Mouse (Mus musculus) MEL (cell line): ENCODE results near the gene Ess2. TPM values are rescaled to one million over a fixed set of nuclear protein-coding genes. Genes with fewer than 3 reads are reported as not detected.

Experiments
- DNase-seq: peaks from one replicate; pipeline ENCODE4 v3.0.0; 2011; ENCODE audit warnings: low read depth, low spot score
- H3K27ac ChIP-seq: 2 replicates; pipeline ENCODE4 v1.5.1; 2012; ENCODE audit warnings: low read depth, mild to moderate bottlenecking, control low read depth, low read length, moderate library complexity; ENCODE audit not compliant: control insufficient read depth
- H3K27me3 ChIP-seq, 2 experiments: fragments of 150-350 bp in 1 of 2; sonication (generic) in 1 of 2; 2 replicates each; pipeline ENCODE4 v1.6.1; 2012; ENCODE audit warnings: low read length in 2 of 2, mild to moderate bottlenecking in 2 of 2, improper control_type of control experiment in 1 of 2, moderate library complexity in 1 of 2; ENCODE audit not compliant: insufficient read depth in 2 of 2, control insufficient read depth in 1 of 2
- H3K36me3 ChIP-seq, 2 experiments: 2 replicates each; pipeline ENCODE4 v1.6.1; 2012 to 2014; ENCODE audit warnings: low read length in 2 of 2, improper control_type of control experiment in 1 of 2, inconsistent platforms in 1 of 2, mild to moderate bottlenecking in 1 of 2; ENCODE audit not compliant: insufficient read depth in 2 of 2, control insufficient read depth in 1 of 2
- H3K4me1 ChIP-seq, 2 experiments: fragments of 150-350 bp in 1 of 2; sonication (generic) in 1 of 2; 2 replicates each; pipeline ENCODE4 v1.6.1; 2012; ENCODE audit warnings: low read length in 2 of 2, improper control_type of control experiment in 1 of 2, mild to moderate bottlenecking in 1 of 2; ENCODE audit not compliant: insufficient read depth in 2 of 2, control insufficient read depth in 1 of 2
- H3K4me3 ChIP-seq, 2 experiments: fragments of 150-350 bp in 1 of 2; sonication (generic) in 1 of 2; 2 replicates each; pipeline ENCODE4 v1.5.1; 2012; ENCODE audit warnings: low read depth in 2 of 2, low read length in 2 of 2, mild to moderate bottlenecking in 2 of 2, moderate library complexity in 2 of 2, control low read depth in 1 of 2, improper control_type of control experiment in 1 of 2; ENCODE audit not compliant: control insufficient read depth in 1 of 2, insufficient read depth in 1 of 2
- H3K79me2 ChIP-seq: 2 replicates; pipeline ENCODE4 v1.6.1; 2012; ENCODE audit warnings: mild to moderate bottlenecking, low read length, moderate library complexity; ENCODE audit not compliant: control insufficient read depth, poor library complexity, insufficient read depth
- H3K9ac ChIP-seq: 2 replicates; pipeline ENCODE4 v1.6.1; 2012; ENCODE audit warnings: low read depth, mild to moderate bottlenecking, control low read depth, low read length, moderate library complexity; ENCODE audit not compliant: control insufficient read depth, poor library complexity, severe bottlenecking
- H3K9me3 ChIP-seq: fragments of 150-350 bp; sonication (generic); replicated peaks from 2 replicates; pipeline ENCODE4 v1.6.1; 2012; ENCODE audit warnings: mild to moderate bottlenecking, low read length, improper control_type of control experiment, moderate library complexity; ENCODE audit not compliant: insufficient read depth
- CHD1 ChIP-seq: IDR thresholded peaks from 2 replicates; pipeline ENCODE4 v1.6.1; 2012; ENCODE audit warnings: low read depth, mild to moderate bottlenecking, inconsistent platforms, low read length, improper control_type of control experiment
- CHD2 ChIP-seq: IDR thresholded peaks from 2 replicates; pipeline ENCODE4 v1.6.1; 2011; ENCODE audit warnings: low read length, improper control_type of control experiment
- CTCF ChIP-seq, 3 experiments: IDR thresholded peaks in 2 of 3; conservative IDR thresholded peaks in 1 of 3; 2 replicates each; pipeline ENCODE4 v1.5.1; 2011 to 2012; ENCODE audit warnings: low read length in 3 of 3, low read depth in 2 of 3, mild to moderate bottlenecking in 2 of 3, improper control_type of control experiment in 1 of 3, inconsistent platforms in 1 of 3, mixed read lengths in 1 of 3, moderate library complexity in 1 of 3; ENCODE audit not compliant: control insufficient read depth in 1 of 3, insufficient read depth in 1 of 3, poor library complexity in 1 of 3, severe bottlenecking in 1 of 3
- ETS1 ChIP-seq: IDR thresholded peaks from 2 replicates; pipeline ENCODE4 v1.6.1; 2012; ENCODE audit warnings: low read depth, mild to moderate bottlenecking, inconsistent platforms, low read length, improper control_type of control experiment, moderate library complexity
- GABPA ChIP-seq: IDR thresholded peaks from 2 replicates; pipeline ENCODE4 v1.6.1; 2012; ENCODE audit warnings: low read depth, mild to moderate bottlenecking, inconsistent platforms, low read length, improper control_type of control experiment, moderate library complexity
- GATA1 ChIP-seq: IDR thresholded peaks from 2 replicates; pipeline ENCODE4 v1.6.1; 2011; ENCODE audit warnings: low read depth, low read length, improper control_type of control experiment
- MAFK ChIP-seq: IDR thresholded peaks from 2 replicates; pipeline ENCODE4 v1.6.1; 2011; ENCODE audit warnings: low read depth, mild to moderate bottlenecking, low read length, improper control_type of control experiment, borderline replicate concordance
- MAX ChIP-seq: IDR thresholded peaks from 2 replicates; pipeline ENCODE4 v1.6.1; 2011; ENCODE audit warnings: low read length, improper control_type of control experiment
- MEF2A ChIP-seq: IDR thresholded peaks from 2 replicates; pipeline ENCODE4 v1.6.1; 2014; ENCODE audit warnings: low read depth, mild to moderate bottlenecking, inconsistent platforms, low read length, improper control_type of control experiment; ENCODE audit not compliant: poor library complexity, insufficient replicate concordance, severe bottlenecking; ENCODE audit errors: extremely low read depth
- MXI1 ChIP-seq: IDR thresholded peaks from 2 replicates; pipeline ENCODE4 v1.6.1; 2011; ENCODE audit warnings: mild to moderate bottlenecking, low read depth, low read length, improper control_type of control experiment
- NRF1 ChIP-seq: IDR thresholded peaks from 2 replicates; pipeline ENCODE4 v1.6.1; 2014; ENCODE audit warnings: low read depth, mild to moderate bottlenecking, inconsistent platforms, low read length, improper control_type of control experiment, moderate library complexity; ENCODE audit not compliant: poor library complexity, insufficient read depth, severe bottlenecking
- POLR2A ChIP-seq, 2 experiments: IDR thresholded peaks; 2 replicates each; pipeline ENCODE4 v1.6.1; 2011 to 2012; ENCODE audit warnings: low read length in 2 of 2, mild to moderate bottlenecking in 2 of 2, control low read depth in 1 of 2, improper control_type of control experiment in 1 of 2, low read depth in 1 of 2, moderate library complexity in 1 of 2; ENCODE audit not compliant: control insufficient read depth in 1 of 2, insufficient read depth in 1 of 2, poor library complexity in 1 of 2
- POLR2AphosphoS5 ChIP-seq: IDR thresholded peaks from 2 replicates; pipeline ENCODE4 v1.6.1; 2012; ENCODE audit warnings: low read depth, borderline replicate concordance, mild to moderate bottlenecking, inconsistent platforms, low read length, moderate library complexity, mixed read lengths
- RAD21 ChIP-seq: IDR thresholded peaks from 2 replicates; pipeline ENCODE4 v1.6.1; 2011; ENCODE audit warnings: mild to moderate bottlenecking, low read depth, low read length, improper control_type of control experiment
- RCOR1 ChIP-seq: IDR thresholded peaks from 2 replicates; pipeline ENCODE4 v1.6.1; 2012; ENCODE audit warnings: low read depth, mild to moderate bottlenecking, inconsistent platforms, low read length, improper control_type of control experiment
- SIN3A ChIP-seq: IDR thresholded peaks from 2 replicates; pipeline ENCODE4 v1.6.1; 2012; ENCODE audit warnings: low read length, improper control_type of control experiment, inconsistent platforms
- SMC3 ChIP-seq: IDR thresholded peaks from 2 replicates; pipeline ENCODE4 v1.6.1; 2011; ENCODE audit warnings: low read depth, low read length, improper control_type of control experiment
- TBP ChIP-seq: IDR thresholded peaks from 2 replicates; pipeline ENCODE4 v1.8.0; 2011; ENCODE audit warnings: low read depth, low read length, improper control_type of control experiment
- UBTF ChIP-seq: IDR thresholded peaks from 2 replicates; pipeline ENCODE4 v1.6.1; 2012; ENCODE audit warnings: low read depth, mild to moderate bottlenecking, inconsistent platforms, low read length, improper control_type of control experiment, moderate library complexity, borderline replicate concordance; ENCODE audit not compliant: insufficient read depth
- USF2 ChIP-seq, 2 experiments: IDR thresholded peaks; 2 replicates each; pipeline ENCODE4 v1.6.1; 2011 to 2012; ENCODE audit warnings: improper control_type of control experiment in 2 of 2, low read length in 2 of 2, borderline replicate concordance in 1 of 2, inconsistent platforms in 1 of 2, low read depth in 1 of 2, mild to moderate bottlenecking in 1 of 2; ENCODE audit not compliant: insufficient read depth in 1 of 2
- ZKSCAN1 ChIP-seq: IDR thresholded peaks from 2 replicates; pipeline ENCODE4 v1.6.1; 2012; ENCODE audit warnings: low read depth, mild to moderate bottlenecking, inconsistent platforms, low read length, improper control_type of control experiment, moderate library complexity
- ZMIZ1 ChIP-seq: IDR thresholded peaks from 2 replicates; pipeline ENCODE4 v1.6.1; 2012; ENCODE audit warnings: low read depth, mild to moderate bottlenecking, inconsistent platforms, low read length, improper control_type of control experiment, moderate library complexity
- ZNF384 ChIP-seq: IDR thresholded peaks from 2 replicates; pipeline ENCODE4 v1.6.1; 2012; ENCODE audit warnings: low read depth, mild to moderate bottlenecking, inconsistent platforms, low read length, improper control_type of control experiment
- polyA plus RNA-seq, 2 experiments: library from polyadenylated mRNA; stranded (reverse) in 1 of 2; unstranded in 1 of 2; fragments of >175 nt in 1 of 2; fragments of >200 nt in 1 of 2; gene quantifications; 2 replicates each; pipeline versions ENCODE4 v1.2.1 to v1.2.4; 2012; ENCODE audit warnings: low replicate concordance in 2 of 2, low read depth in 1 of 2; ENCODE audit not compliant: insufficient read length in 2 of 2, insufficient read depth in 1 of 2, missing spikeins in 1 of 2
- total RNA-seq: library from RNA; depleted of rRNA; stranded (reverse); fragments of 300-350 nt; gene quantifications from 2 replicates; pipeline ENCODE4 v1.2.3, GENCODE M21; 2012

The Ess2 gene
- total and polyA plus RNA-seq, 3 experiments, result 21.7 to 26.8 TPM; not detected in 1

DNA sequence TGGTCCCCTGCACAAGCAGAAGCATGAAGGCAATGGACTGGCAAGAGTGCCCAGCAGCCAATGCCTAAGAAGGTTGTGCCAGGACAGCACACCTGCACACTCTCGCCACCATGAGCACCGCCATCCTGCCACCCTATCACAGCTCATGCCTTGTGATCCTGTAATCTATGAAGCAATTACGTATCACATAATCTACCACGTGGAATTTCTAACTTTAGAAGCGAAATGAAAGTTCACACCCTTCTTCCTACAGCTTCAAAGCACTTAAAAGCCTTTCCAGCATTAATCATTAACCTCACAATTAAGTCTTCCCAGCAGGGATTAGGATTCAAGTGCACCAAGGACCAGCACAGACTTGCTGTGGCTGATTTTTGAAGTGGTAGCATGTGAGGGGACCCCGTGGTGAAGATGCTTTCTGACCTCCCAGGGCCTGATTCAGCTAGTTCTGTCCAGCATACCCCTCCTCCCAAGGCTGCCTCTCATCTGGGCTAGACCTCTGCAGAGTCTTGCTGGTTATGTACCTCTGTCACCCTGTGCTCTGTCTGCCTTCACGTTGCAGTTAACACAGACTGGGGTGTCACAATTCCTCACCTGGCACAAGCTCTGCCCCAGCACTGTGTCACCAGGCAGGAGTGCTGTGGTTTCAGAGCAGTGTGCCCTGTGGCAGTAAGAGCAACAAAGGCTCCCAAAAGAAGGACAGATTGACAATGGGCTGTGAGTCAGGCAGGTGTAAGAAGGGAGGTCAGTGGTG lies 34.1 kb upstream of the Ess2 start:
- Histone ChIP-seq H3K27ac (no peak overlapping the region), H3K9me3 (no peaks in the 10 kb centered on the region), H3K36me3 (no peaks in the 10 kb centered on the region; a peak in 1 of 4 replicates), H3K79me2 (no peaks in the 10 kb centered on the region), H3K4me1 (peaks cover 2 to 9% of the 10 kb centered on the region in 2 experiments; a peak in 2 of 4 replicates), H3K9ac (no peak overlapping the region), H3K4me3 (no peak overlapping the region), H3K27me3 (no peaks in the 10 kb centered on the region)
- no peak for DNase-seq
- no peak for TF ChIP-seq POLR2AphosphoS5
- no peak for TF ChIP-seq TBP
- no peak for TF ChIP-seq MAFK
- no peak for TF ChIP-seq ZMIZ1
- TF ChIP-seq ZNF384, result no peak
- no peak for TF ChIP-seq POLR2A (IDR thresholded peaks at IDR 0.05; ENCODE audit: control insufficient read depth in 1 of 2, insufficient read depth in 1 of 2, low read depth in 1 of 2, low read length in 2 of 2, poor library complexity in 1 of 2)
- no peak for TF ChIP-seq ETS1
- TF ChIP-seq GABPA, result no peak
- no peak for TF ChIP-seq CTCF (IDR thresholded peaks at IDR 0.05 in 2 of 3, conservative IDR thresholded peaks at IDR 0.05 in 1 of 3; ENCODE audit: control insufficient read depth in 1 of 3, insufficient read depth in 1 of 3, low read depth in 2 of 3, low read length in 3 of 3, poor library complexity in 1 of 3, severe bottlenecking in 1 of 3)
- no peak for TF ChIP-seq GATA1
- no peak for TF ChIP-seq ZKSCAN1
- TF ChIP-seq SIN3A, result no peak
- no peak for TF ChIP-seq MEF2A

DNA sequence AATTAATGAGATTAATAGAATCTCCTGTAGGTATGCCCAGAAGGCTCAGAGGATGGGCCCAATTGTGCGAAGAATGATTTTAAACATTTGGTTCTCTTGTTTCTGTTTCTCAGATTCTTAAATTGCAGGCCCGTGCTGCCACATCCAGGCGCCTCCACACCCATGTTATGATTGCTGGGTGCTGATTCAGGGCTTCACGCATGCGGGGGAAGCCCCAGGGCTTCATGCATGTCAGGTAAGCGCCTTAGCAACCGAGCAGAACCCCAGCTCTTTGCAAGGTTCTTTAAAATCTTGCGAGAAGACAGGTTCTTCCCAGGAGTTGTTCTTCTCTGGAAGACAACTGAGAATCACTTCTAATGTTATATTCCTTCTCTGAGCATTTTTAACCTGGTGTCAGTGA lies 32.3 kb upstream of the Ess2 start:
- TF ChIP-seq MXI1, result no peak
- no peak for TF ChIP-seq RCOR1
- no peak for TF ChIP-seq UBTF
- no peak for TF ChIP-seq USF2 (IDR thresholded peaks at IDR 0.05; ENCODE audit: borderline replicate concordance in 1 of 2, insufficient read depth in 1 of 2, low read depth in 1 of 2, low read length in 2 of 2)
- no peak for TF ChIP-seq CHD1
- TF ChIP-seq MAX, result no peak
- no peak for TF ChIP-seq NRF1
- TF ChIP-seq RAD21, result no peak
- TF ChIP-seq SMC3, result no peak
- no peak for TF ChIP-seq ZKSCAN1
- no peak for TF ChIP-seq CHD2
- no peak for TF ChIP-seq TBP
- no peaks in the 10 kb centered on the region for H3K9me3 ChIP-seq
- DNase-seq, result no peak
- H3K27ac ChIP-seq, result no peak overlapping the region
- H3K9ac ChIP-seq, result no peak overlapping the region
- H3K4me3 ChIP-seq, result no peak overlapping the region
- H3K79me2 ChIP-seq, result no peaks in the 10 kb centered on the region
- no peaks in the 10 kb centered on the region for H3K27me3 ChIP-seq
- H3K36me3 ChIP-seq, result peaks cover 0 to 1% of the 10 kb centered on the region in 2 experiments; a peak in 2 of 4 replicates
- peaks cover 2 to 3% of the 10 kb centered on the region in 2 experiments for H3K4me1 ChIP-seq
